ENCODE assay signal across 9 mouse cellular contexts in the genomic region with DNA sequence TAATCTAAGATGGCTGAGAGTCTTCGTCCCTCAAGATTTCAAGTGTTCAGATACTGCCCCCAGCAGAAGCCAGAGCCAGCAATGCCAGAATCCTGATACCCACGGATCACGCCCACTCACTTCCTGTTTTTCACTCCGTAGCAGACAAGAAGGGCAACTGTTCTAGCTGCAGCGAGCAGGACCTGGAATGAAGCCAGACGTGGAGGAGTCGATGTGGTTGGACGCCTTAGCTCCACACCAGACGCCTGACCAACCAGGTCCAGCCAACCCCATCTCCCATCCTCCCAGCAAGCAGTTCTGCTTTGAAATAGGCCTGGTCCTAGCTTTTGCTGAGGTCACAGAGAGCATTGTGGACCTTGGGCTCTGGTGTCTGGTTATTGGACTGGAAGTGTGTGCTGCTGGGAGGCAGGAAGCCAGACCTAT. TPM values are rescaled to one million over a fixed set of nuclear protein-coding genes. Genes with fewer than 3 reads are reported as not detected.
DNase-seq lines count a peak whose midpoint lies in the region; ATAC-seq and TF ChIP-seq lines count a peak whose summit lies in the region.
"Had no signal": no experiment of that assay in that cellular context is flagged by ENCODE, and none has a peak within 500 bp of the region (broad histone marks: within the 10 kb centered on the region; RNA-seq: fewer than 3 reads in every experiment).

No protein-coding gene starts in this region.

- H3K4me1 ChIP-seq in liver, adult 2 months (ENCODE audit: control insufficient read depth, insufficient read depth, low read length): 0 out of 2 replicates have a peak, but pooled peaks cover 2% of the 10 kb centered on the region
- no peaks in the 10 kb centered on the region for H3K4me1 ChIP-seq in hindbrain, embryonic 14.5 days (replicated peaks; ENCODE audit: control insufficient read depth, insufficient read depth, low read length)

- H3K9me3 ChIP-seq in hindbrain, embryonic 14.5 days (ENCODE audit: control insufficient read depth, low read length): peaks cover 18% of the 10 kb centered on the region

- no peak for TF ChIP-seq CTCF in liver, adult 2 months (IDR thresholded peaks at IDR 0.05; ENCODE audit: low read depth, low read length)

- ATAC-seq in neutrophil, adult 5-6 weeks (ENCODE audit: extremely low read depth, insufficient number of reproducible peaks, low FRiP score, poor library complexity, severe bottlenecking): peak; percentile 90
- no peak for ATAC-seq in hindbrain, embryonic 14.5 days (ENCODE audit: low FRiP score)

- no peaks in the 10 kb centered on the region for H3K27me3 ChIP-seq in liver, adult 2 months (ENCODE audit: control insufficient read depth, insufficient read depth, low read length)
- H3K27me3 ChIP-seq in hindbrain, embryonic 14.5 days (ENCODE audit: control insufficient read depth, insufficient read depth, low read length): no peaks in the 10 kb centered on the region

- H3K9ac ChIP-seq in liver, adult 2 months (ENCODE audit: low read depth, low read length): no peak overlapping the region
- no peak overlapping the region for H3K9ac ChIP-seq in hindbrain, embryonic 14.5 days

- no peak overlapping the region for H3K4me3 ChIP-seq in liver, adult 2 months (ENCODE audit: insufficient read depth, low read depth, low read length)
- H3K4me3 ChIP-seq in hindbrain, embryonic 14.5 days (replicated peaks; ENCODE audit: low read length): no peak overlapping the region

- H3K4me2 ChIP-seq in hindbrain, embryonic 14.5 days (replicated peaks): no peak overlapping the region

- no peak for TF ChIP-seq POLR2A in liver, adult 2 months (IDR thresholded peaks at IDR 0.05; ENCODE audit: extremely low read depth, insufficient read depth, low read length)

- peak; percentile 64 for DNase-seq in ovary, postnatal 36 days (ENCODE audit: low spot score)
- DNase-seq in ovary, postnatal 10 days (ENCODE audit: low spot score): no peak
- peak; percentile 97 for DNase-seq in heart, adult 11 months
- DNase-seq in kidney, adult 8-10 months: peak; percentile 46 to 57
- peak; percentile 66 for DNase-seq in liver, adult 2 months (ENCODE audit: extremely low read depth, low read depth, low spot score)
- peak; percentile 67 for DNase-seq in yolk sac, embryonic 10.5 days (ENCODE audit: low spot score)
- no peak for DNase-seq in hindbrain, embryonic 14.5 days (ENCODE audit: low spot score)

- H3K79me2 ChIP-seq in liver, adult 2 months (ENCODE audit: control insufficient read depth, insufficient read depth, low read length): no peaks in the 10 kb centered on the region

- no peaks in the 10 kb centered on the region for H3K36me3 ChIP-seq in liver, adult 2 months (ENCODE audit: control insufficient read depth, insufficient read depth, low read length)
- no peaks in the 10 kb centered on the region for H3K36me3 ChIP-seq in hindbrain, embryonic 14.5 days (replicated peaks; ENCODE audit: control insufficient read depth, insufficient read depth)

- 61% methylated on average over 9 of the region's 9 CpGs for WGBS in liver, adult 2 months
- WGBS in hindbrain, embryonic 14.5 days: 86% methylated on average over 9 of the region's 9 CpGs

- H3K27ac ChIP-seq in liver, adult 2 months (replicated peaks; ENCODE audit: insufficient read depth, low read depth, low read length): no peak overlapping the region
- H3K27ac ChIP-seq in hindbrain, embryonic 14.5 days: no peak overlapping the region

RNA-seq across cellular contexts. Expression of gene E330021D16Rik, which starts 33.9 kb away (rescaled TPM):
- not detected in 2 replicates for total RNA-seq in liver, adult 2 months (2014; rRNA removed)
- 0.07 TPM in 1 of 2 replicates, not detected in the other for polyA plus RNA-seq in liver, adult 2 months (2012; rRNA removed)
- total RNA-seq in neutrophil, adult 5-6 weeks (2017): not detected in 2 replicates
- not detected in 2 replicates for polyA plus RNA-seq in hindbrain, embryonic 14.5 days (2014; fragmentation: Nextera tagmentation; extraction: Ambion mirVana)
- total RNA-seq: layer of hippocampus, postnatal 10 days had no signal

RNA-seq across cellular contexts. Expression of gene Atf7ip, which starts 56.7 kb away (rescaled TPM):
- 14.8 and 14.9 TPM in 2 replicates for total RNA-seq in liver, adult 2 months (2014; rRNA removed)
- 5.1 and 5.2 TPM in 2 replicates for polyA plus RNA-seq in liver, adult 2 months (2012; rRNA removed)
- total RNA-seq in neutrophil, adult 5-6 weeks (2017): 194 and 211 TPM in 2 replicates
- 42.8 and 49.7 TPM in 2 replicates for polyA plus RNA-seq in hindbrain, embryonic 14.5 days (2014; fragmentation: Nextera tagmentation; extraction: Ambion mirVana)

Comparison
In these comparisons a context has a peak if more than half of its experiments do, and no peak if none do; other contexts are left out.
1. DNase-seq: peak in ovary, postnatal 36 days (single experiment), heart, adult 11 months (single experiment), kidney, adult 8-10 months (2 of 2), liver, adult 2 months (single experiment) and yolk sac, embryonic 10.5 days (single experiment); none in ovary, postnatal 10 days (single experiment) and hindbrain, embryonic 14.5 days (single experiment).
2. RNA of gene Atf7ip, which starts 56.7 kb away (total RNA-seq): 194 to 211 TPM in neutrophil, adult 5-6 weeks; 14.8 to 14.9 TPM in liver, adult 2 months; every median in the first group is over 10 times any median in the second.